8 mouse cellular contexts compared by ENCODE assay signal in genomic region chr3:116327001-116327615, GRCm38 (mm10).
DNase-seq lines count a peak whose midpoint lies in the region; ATAC-seq and TF ChIP-seq lines count a peak whose summit lies in the region.

No protein-coding gene starts in this region.

- TF ChIP-seq POLR2A in CH12.LX (IDR thresholded peaks at IDR 0.05; ENCODE audit: low read depth, low read length): no peak
- TF ChIP-seq POLR2A in testis, adult 2 months (IDR thresholded peaks at IDR 0.05; ENCODE audit: control insufficient read depth, low read depth, low read length): no peak; the same call in 1 of the 2 replicates

- WGBS in forebrain, embryonic 11.5 days: 7% methylated on average over 23 of the region's 23 CpGs
- whole genome bisulfite sequencing in heart, postnatal 0 days: 8% methylated on average over 23 of the region's 23 CpGs
- WGBS in liver, embryonic 15.5 days (ENCODE audit: insufficient replicate concordance): 18% methylated on average over 23 of the region's 23 CpGs
- WGBS in neural tube, embryonic 14.5 days: 7% methylated on average over 23 of the region's 23 CpGs

- TF ChIP-seq EP300 in CH12.LX (IDR thresholded peaks at IDR 0.05; ENCODE audit: low read length): no peak
- TF ChIP-seq EP300 in heart, postnatal 0 days (IDR thresholded peaks at IDR 0.05; ENCODE audit: low read depth): no peak

- no peaks in the 10 kb centered on the region for H3K79me2 ChIP-seq in CH12.LX (replicated peaks; ENCODE audit: control insufficient read depth, extremely low read depth, insufficient read depth, poor library complexity, severe bottlenecking)

- H3K9me3 ChIP-seq in CH12.LX (replicated peaks; ENCODE audit: low read length): no peaks in the 10 kb centered on the region
- H3K9me3 ChIP-seq in forebrain, embryonic 11.5 days (ENCODE audit: control insufficient read depth, low read length): no peaks in the 10 kb centered on the region
- no peaks in the 10 kb centered on the region for H3K9me3 ChIP-seq in heart, postnatal 0 days (replicated peaks; ENCODE audit: control insufficient read depth, low read length)
- H3K9me3 ChIP-seq in liver, embryonic 15.5 days (replicated peaks): no peaks in the 10 kb centered on the region
- H3K9me3 ChIP-seq in neural tube, embryonic 14.5 days (ENCODE audit: control insufficient read depth, low read length): no peaks in the 10 kb centered on the region

- ATAC-seq in forebrain, embryonic 11.5 days (replicated peaks; ENCODE audit: low FRiP score): peak; percentile 55
- ATAC-seq in heart, postnatal 0 days (ENCODE audit: insufficient read depth, low read depth): peak; percentile 63
- peak; percentile 39; the same call in 1 of the 2 replicates for ATAC-seq in liver, embryonic 15.5 days (ENCODE audit: insufficient read depth)
- peak; percentile 64 for ATAC-seq in neural tube, embryonic 14.5 days (ENCODE audit: low read depth)

- H3K27ac ChIP-seq in CH12.LX (ENCODE audit: insufficient read depth, low read depth): no peak overlapping the region
- H3K27ac ChIP-seq in forebrain, embryonic 11.5 days (ENCODE audit: low read depth, low read length): no peak overlapping the region
- no peak overlapping the region for H3K27ac ChIP-seq in heart, postnatal 0 days (ENCODE audit: low read depth)
- no peak overlapping the region for H3K27ac ChIP-seq in liver, embryonic 15.5 days (replicated peaks)
- no peak overlapping the region for H3K27ac ChIP-seq in neural tube, embryonic 14.5 days (ENCODE audit: low read depth, low read length)
- peak overlapping the region; percentile 76; the same call in 1 of the 2 replicates for H3K27ac ChIP-seq in testis, adult 2 months (ENCODE audit: control insufficient read depth, insufficient read depth, low read depth, low read length)

- peak; percentile 73 for DNase-seq in CH12.LX (ENCODE audit: extremely low read depth)
- DNase-seq in c-Kit-positive CD71-negative TER-119-negative erythroid progenitor cells, embryonic 14.5 days (ENCODE audit: low read depth): peak; percentile 60
- peak; percentile 88 for DNase-seq in forebrain, embryonic 11.5 days (ENCODE audit: low spot score)
- peak; percentile 85 for DNase-seq in heart, postnatal 0 days (ENCODE audit: low spot score)
- peak; percentile 79 to 92 for DNase-seq in kidney, postnatal 36 days

- dilution Hi-C loops in CH12.LX (cut with MboI; ENCODE audit: extremely low pct_ligation_motif_present, extremely low pct_unique_long_range_greater_than_20kb, low sequenced_read_pairs): no loop called here

- H3K27me3 ChIP-seq in CH12.LX (replicated peaks): no peaks in the 10 kb centered on the region
- H3K27me3 ChIP-seq in forebrain, embryonic 11.5 days (ENCODE audit: control insufficient read depth, insufficient read depth, low read length): no peaks in the 10 kb centered on the region
- no peaks in the 10 kb centered on the region for H3K27me3 ChIP-seq in heart, postnatal 0 days (ENCODE audit: control insufficient read depth, insufficient read depth, low read length)
- no peaks in the 10 kb centered on the region for H3K27me3 ChIP-seq in liver, embryonic 15.5 days
- H3K27me3 ChIP-seq in neural tube, embryonic 14.5 days (ENCODE audit: control insufficient read depth, insufficient read depth, low read length): no peaks in the 10 kb centered on the region
- H3K27me3 ChIP-seq in testis, adult 2 months (ENCODE audit: control insufficient read depth, insufficient read depth, low read length): no peaks in the 10 kb centered on the region

- TF ChIP-seq RAD21 in CH12.LX (IDR thresholded peaks at IDR 0.05; ENCODE audit: low read depth, low read length): peak; percentile 69

- in situ Hi-C loops in CH12.LX (cut with MboI; ENCODE audit: low pct_ligation_motif_present, low pct_unique_long_range_greater_than_20kb, low sequenced_read_pairs): loop anchor here (25.0 kb wide), 3 partner anchors 260 to 510 kb away; partner anchors contain the start of gene Sass6

- no peak overlapping the region for H3K4me3 ChIP-seq in CH12.LX (replicated peaks in 1 of 3; ENCODE audit: low read depth in 2 of 3, low read length in 2 of 3, poor library complexity in 1 of 3)
- no peak overlapping the region for H3K4me3 ChIP-seq in forebrain, embryonic 11.5 days (ENCODE audit: low read depth, low read length)
- H3K4me3 ChIP-seq in heart, postnatal 0 days (ENCODE audit: low read depth, low read length): peak overlapping the region; percentile 34
- no peak overlapping the region for H3K4me3 ChIP-seq in liver, embryonic 15.5 days (replicated peaks)
- peak overlapping the region; percentile 26 for H3K4me3 ChIP-seq in neural tube, embryonic 14.5 days (ENCODE audit: low read depth, low read length)
- peak overlapping the region; percentile 69 for H3K4me3 ChIP-seq in testis, adult 2 months (ENCODE audit: control insufficient read depth, low read depth, low read length)

- H3K4me2 ChIP-seq in CH12.LX (ENCODE audit: insufficient read depth, low read depth, poor library complexity, severe bottlenecking): no peak overlapping the region
- H3K4me2 ChIP-seq in forebrain, embryonic 11.5 days (ENCODE audit: low read depth, low read length, severe bottlenecking): peak overlapping the region; percentile 41
- H3K4me2 ChIP-seq in heart, postnatal 0 days (ENCODE audit: low read depth, low read length): peak overlapping the region; percentile 62
- H3K4me2 ChIP-seq in liver, embryonic 15.5 days: peak overlapping the region; percentile 48
- peak overlapping the region; percentile 61 for H3K4me2 ChIP-seq in neural tube, embryonic 14.5 days (ENCODE audit: low read depth, low read length)

- H3K36me3 ChIP-seq in CH12.LX (replicated peaks in 1 of 2; ENCODE audit: control insufficient read depth in 1 of 2, insufficient read depth in 1 of 2, low read length in 1 of 2): peaks cover 27 to 62% of the 10 kb centered on the region in 2 experiments
- H3K36me3 ChIP-seq in forebrain, embryonic 11.5 days (ENCODE audit: control insufficient read depth, insufficient read depth, low read length): no peaks in the 10 kb centered on the region; the same call in 1 of the 2 replicates
- H3K36me3 ChIP-seq in heart, postnatal 0 days (replicated peaks; ENCODE audit: control insufficient read depth, insufficient read depth, low read length): no peaks in the 10 kb centered on the region
- 0 out of 2 replicates have a peak, but pooled peaks cover 5% of the 10 kb centered on the region for H3K36me3 ChIP-seq in liver, embryonic 15.5 days (replicated peaks)
- H3K36me3 ChIP-seq in neural tube, embryonic 14.5 days (ENCODE audit: control insufficient read depth, insufficient read depth, low read length): no peaks in the 10 kb centered on the region
- no peaks in the 10 kb centered on the region for H3K36me3 ChIP-seq in testis, adult 2 months (ENCODE audit: control insufficient read depth, insufficient read depth, low read length)

- TF ChIP-seq CTCF in CH12.LX (conservative IDR thresholded peaks at IDR 0.05 in 1 of 2, IDR thresholded peaks at IDR 0.05 in 1 of 2; ENCODE audit: low read depth in 2 of 2, low read length in 2 of 2): peak; percentile 75 to 79
- TF ChIP-seq CTCF in heart, postnatal 0 days (IDR thresholded peaks at IDR 0.05; ENCODE audit: low read depth): peak; percentile 99
- TF ChIP-seq CTCF in testis, adult 2 months (IDR thresholded peaks at IDR 0.05; ENCODE audit: control insufficient read depth, insufficient read depth, insufficient replicate concordance, low read depth, low read length): peak; percentile 98; the same call in 1 of the 2 replicates

- peaks cover 0 to 12% of the 10 kb centered on the region in 2 experiments; a peak in 2 of 4 replicates for H3K4me1 ChIP-seq in CH12.LX (ENCODE audit: control insufficient read depth in 1 of 2, insufficient read depth in 2 of 2)
- H3K4me1 ChIP-seq in forebrain, embryonic 11.5 days (replicated peaks; ENCODE audit: control insufficient read depth, insufficient read depth, low read length): 0 out of 2 replicates have a peak, but pooled peaks cover 2% of the 10 kb centered on the region
- H3K4me1 ChIP-seq in heart, postnatal 0 days (ENCODE audit: control insufficient read depth, insufficient read depth): 0 out of 2 replicates have a peak, but pooled peaks cover 2% of the 10 kb centered on the region
- peaks cover 5% of the 10 kb centered on the region for H3K4me1 ChIP-seq in liver, embryonic 15.5 days (replicated peaks)
- H3K4me1 ChIP-seq in neural tube, embryonic 14.5 days (ENCODE audit: control insufficient read depth, insufficient read depth, low read length): peaks cover 8% of the 10 kb centered on the region; the same call in 1 of the 2 replicates
- peaks cover 12% of the 10 kb centered on the region for H3K4me1 ChIP-seq in testis, adult 2 months (ENCODE audit: control insufficient read depth, insufficient read depth, low read length)

- H3K9ac ChIP-seq in CH12.LX (ENCODE audit: insufficient read depth, low read depth): no peak overlapping the region
- peak overlapping the region; percentile 47 for H3K9ac ChIP-seq in forebrain, embryonic 11.5 days (ENCODE audit: low read length)
- no peak overlapping the region for H3K9ac ChIP-seq in heart, postnatal 0 days (replicated peaks; ENCODE audit: low read depth, low read length)
- H3K9ac ChIP-seq in liver, embryonic 15.5 days: no peak overlapping the region
- H3K9ac ChIP-seq in neural tube, embryonic 14.5 days (replicated peaks; ENCODE audit: low read depth, low read length): peak overlapping the region; percentile 46

TF ChIP-seq in CH12.LX, 34 proteins besides CTCF, POLR2A, EP300 and RAD21:
- TF ChIP-seq ZNF384 (IDR thresholded peaks at IDR 0.05; ENCODE audit: low read depth, low read length) (peak; percentile 50), TBP (conservative IDR thresholded peaks at IDR 0.05; ENCODE audit: low read depth, low read length) (no peak), SMC3 (IDR thresholded peaks at IDR 0.05; ENCODE audit: low read depth, low read length) (peak; percentile 58), BHLHE40 (IDR thresholded peaks at IDR 0.05; ENCODE audit: low read depth, low read length) (peak; percentile 83)

Comparison
In these comparisons a context has a peak if more than half of its experiments do, and no peak if none do; other contexts are left out.
1. H3K4me3 ChIP-seq: peak in heart, postnatal 0 days (single experiment), neural tube, embryonic 14.5 days (single experiment) and testis, adult 2 months (single experiment); none in CH12.LX (0 of 3), forebrain, embryonic 11.5 days (single experiment) and liver, embryonic 15.5 days (single experiment).
2. H3K9ac ChIP-seq: peak in forebrain, embryonic 11.5 days (single experiment) and neural tube, embryonic 14.5 days (single experiment); none in CH12.LX (single experiment), heart, postnatal 0 days (single experiment) and liver, embryonic 15.5 days (single experiment).
3. Peak in every context shown above with its lines, with median percentiles within 50 percentile points of each other: DNase-seq, CTCF ChIP-seq and ATAC-seq.